Mouse (Mus musculus): ENCODE data around the gene Zfpm1. TPM values are rescaled to one million over a fixed set of nuclear protein-coding genes. Genes with fewer than 3 reads are reported as not detected.

Zfpm1 gene
- total RNA-seq (2022), result 10 to 100 TPM; 18.1 to 23.2 (median 21.3) TPM

- DNase-seq (ENCODE audit: low spot score), result no peak
Measured at GRCm38 (mm10) chr8:122282035-122282358, at the start of gene Zfpm1. Gene Zfpm1, plus strand, starts transcription at chr8:122282141.

- peak; percentile 60 for DNase-seq (ENCODE audit: low spot score)
Measured at GRCm38 (mm10) chr8:122234055-122234454, 47.9 kb upstream of the Zfpm1 start.

- no peak for DNase-seq (ENCODE audit: low spot score)
Measured at GRCm38 (mm10) chr8:122236521-122236920, 45.4 kb upstream of the Zfpm1 start.

- peak; percentile 49 for DNase-seq (ENCODE audit: low spot score)
Measured at GRCm38 (mm10) chr8:122238225-122238624, 43.7 kb upstream of the Zfpm1 start.

- DNase-seq (ENCODE audit: low spot score), result no peak
Measured at GRCm38 (mm10) chr8:122238731-122239130, 43.2 kb upstream of the Zfpm1 start.

- DNase-seq (ENCODE audit: low spot score), result no peak
Measured at GRCm38 (mm10) chr8:122240241-122241026, 41.5 kb upstream of the Zfpm1 start.

- DNase-seq (ENCODE audit: low spot score), result no peak
Measured at GRCm38 (mm10) chr8:122243310-122243709, 38.6 kb upstream of the Zfpm1 start.

GRCm38 (mm10) chr8:122245161-122245560 is 36.8 kb upstream of the Zfpm1 start:
- no peak for DNase-seq (ENCODE audit: low spot score)

- DNase-seq (ENCODE audit: low spot score), result no peak
Measured at GRCm38 (mm10) chr8:122246257-122247211, 35.4 kb upstream of the Zfpm1 start.

GRCm38 (mm10) chr8:122251739-122252138 is 30.2 kb upstream of the Zfpm1 start:
- no peak for DNase-seq (ENCODE audit: low spot score)

- DNase-seq (ENCODE audit: low spot score), result no peak
Measured at GRCm38 (mm10) chr8:122252366-122252765, 29.6 kb upstream of the Zfpm1 start.

GRCm38 (mm10) chr8:122259351-122259750 is 22.6 kb upstream of the Zfpm1 start:
- DNase-seq (ENCODE audit: low spot score), result peak; percentile 63

GRCm38 (mm10) chr8:122260755-122261154 is 21.2 kb upstream of the Zfpm1 start:
- DNase-seq (ENCODE audit: low spot score), result no peak

GRCm38 (mm10) chr8:122262835-122263234 is 19.1 kb upstream of the Zfpm1 start:
- no peak for DNase-seq (ENCODE audit: low spot score)

GRCm38 (mm10) chr8:122264243-122264642 is 17.7 kb upstream of the Zfpm1 start:
- DNase-seq (ENCODE audit: low spot score), result no peak

GRCm38 (mm10) chr8:122265522-122265921 is 16.4 kb upstream of the Zfpm1 start:
- no peak for DNase-seq (ENCODE audit: low spot score)

- DNase-seq (ENCODE audit: low spot score), result no peak
Measured at GRCm38 (mm10) chr8:122266867-122267266, 15.1 kb upstream of the Zfpm1 start.

GRCm38 (mm10) chr8:122268861-122269260 is 13.1 kb upstream of the Zfpm1 start:
- no peak for DNase-seq (ENCODE audit: low spot score)

- DNase-seq (ENCODE audit: low spot score), result peak; percentile 52
Measured at GRCm38 (mm10) chr8:122269404-122269803, 12.5 kb upstream of the Zfpm1 start.

GRCm38 (mm10) chr8:122270555-122270954 is 11.4 kb upstream of the Zfpm1 start:
- DNase-seq (ENCODE audit: low spot score), result no peak

GRCm38 (mm10) chr8:122273152-122273551 is 8.8 kb upstream of the Zfpm1 start:
- peak; percentile 75 for DNase-seq (ENCODE audit: low spot score)

- no peak for DNase-seq (ENCODE audit: low spot score)
Measured at GRCm38 (mm10) chr8:122273826-122274225, 8.1 kb upstream of the Zfpm1 start.

Measured in heart, adult 8-10 months (tissue).